Mouse (Mus musculus) testis, postnatal 14 days (tissue): ENCODE data around the gene Serp2.
A peak's percentile ranks its signal among the peaks of the same experiment; 100 is the strongest.

Experiments used
- DNase-seq: peaks from one replicate; pipeline ENCODE4 v3.0.0; 2021; ENCODE audit warnings: low spot score

The Serp2 gene

DNA sequence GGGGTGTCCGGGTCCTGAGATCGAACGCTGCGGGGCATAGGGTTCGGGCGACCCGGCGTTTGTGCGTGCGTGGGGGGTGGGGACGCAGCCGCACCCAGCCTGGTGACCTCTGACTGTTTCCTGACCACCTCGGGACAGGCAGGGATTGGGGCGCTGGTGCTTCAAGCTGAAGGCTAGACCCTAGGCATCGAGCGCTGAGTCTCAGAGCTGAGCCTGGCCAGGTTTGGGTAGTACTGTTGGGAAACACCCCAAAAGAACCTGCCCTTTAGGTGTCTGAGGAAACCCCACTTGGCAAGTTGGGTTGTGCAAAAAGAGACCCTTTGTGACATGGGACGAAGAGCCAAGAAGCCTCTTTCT lies at the start of gene Serp2:
Serp2 (minus strand) TSS at position 38 of the 357 bp plus-strand sequence.
- no peak for DNase-seq

DNA sequence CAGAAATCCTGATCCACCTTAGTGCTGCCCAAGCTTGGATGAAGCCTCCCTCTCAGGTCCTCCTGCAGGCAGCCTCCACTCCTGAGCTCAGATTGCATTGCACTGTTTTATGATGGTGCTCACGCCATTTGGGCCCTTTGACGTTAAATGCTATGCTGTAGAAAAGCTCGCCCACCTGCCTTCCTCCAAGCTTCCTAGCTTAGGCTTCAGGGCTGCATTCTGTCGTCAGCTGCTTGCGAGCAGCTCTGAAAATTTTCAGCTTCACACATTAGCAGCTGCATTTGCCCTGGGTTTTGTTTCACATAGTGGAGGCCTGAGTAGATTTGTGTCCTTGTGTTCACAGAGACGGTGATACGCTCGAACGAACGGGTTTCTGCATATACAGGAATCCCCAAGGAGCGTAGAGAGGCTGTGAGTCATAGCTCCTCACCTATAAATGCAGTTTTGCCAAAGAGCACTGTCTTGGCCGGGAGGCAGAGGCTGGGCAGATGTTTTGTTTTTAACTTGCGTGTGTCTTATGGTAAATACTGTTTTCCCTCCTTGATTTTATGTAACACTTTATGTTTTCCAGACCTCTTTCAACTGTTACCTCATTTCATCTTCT lies 49.3 kb upstream of the Serp2 start:
- DNase-seq = no peak

DNA sequence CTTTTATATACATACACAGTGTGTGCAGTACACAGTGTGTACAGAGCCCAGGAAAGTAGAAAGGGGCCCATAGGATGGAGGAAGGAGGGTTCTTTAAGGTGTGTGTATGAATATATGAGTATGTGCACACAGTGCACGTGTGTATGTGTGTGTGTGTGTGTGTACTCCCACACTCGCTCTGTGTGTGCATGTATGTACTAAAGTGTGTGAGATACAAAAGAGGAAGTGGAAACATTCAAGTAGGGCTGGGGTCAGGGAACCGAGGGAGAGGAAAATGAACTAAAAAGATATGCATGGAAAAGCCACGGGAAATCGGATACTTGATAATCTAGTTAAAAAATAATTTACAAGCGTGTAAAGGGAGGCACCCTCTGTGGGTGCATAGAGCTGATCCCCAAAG lies 47.3 kb upstream of the Serp2 start:
- no peak for DNase-seq

DNA sequence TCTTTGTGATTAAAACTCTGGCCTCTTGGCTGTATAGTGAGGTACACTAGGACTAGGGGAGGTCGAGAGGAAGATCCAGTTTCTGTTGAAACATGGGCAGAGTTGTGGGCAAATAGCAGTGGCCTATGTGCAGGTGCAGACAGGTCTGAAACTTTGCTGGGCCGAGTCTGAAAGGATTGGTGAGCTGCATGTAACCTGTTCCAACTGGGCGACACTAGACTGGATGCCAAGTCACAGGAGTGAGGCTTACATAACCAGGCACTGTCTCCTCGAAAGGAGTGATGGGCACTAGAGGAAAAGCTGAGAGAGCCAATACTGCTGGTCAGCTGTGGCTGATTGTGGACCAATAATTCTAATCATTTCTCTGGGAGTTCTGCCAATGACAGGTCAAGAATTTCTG lies 45.0 kb upstream of the Serp2 start:
- DNase-seq = no peak

DNA sequence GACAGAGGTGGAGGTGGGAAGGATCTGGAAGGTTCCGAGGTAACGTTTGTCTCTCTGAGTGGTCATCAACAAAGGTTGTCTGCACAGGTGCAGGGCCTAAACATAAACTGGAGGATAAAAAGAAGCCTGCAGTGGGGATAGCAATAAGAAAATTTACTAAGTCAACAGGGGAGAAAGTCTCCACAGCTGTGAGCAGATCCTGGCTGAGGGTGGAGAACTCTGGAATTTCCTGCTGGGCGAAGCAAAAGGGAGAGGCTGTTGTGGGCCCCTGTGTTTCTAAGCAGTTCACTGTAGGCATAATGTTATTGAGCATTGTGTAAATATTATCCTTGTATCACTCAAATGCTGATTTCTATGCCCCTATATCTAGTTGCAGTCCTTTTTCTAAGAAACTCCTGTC lies 43.7 kb upstream of the Serp2 start:
- DNase-seq = no peak

DNA sequence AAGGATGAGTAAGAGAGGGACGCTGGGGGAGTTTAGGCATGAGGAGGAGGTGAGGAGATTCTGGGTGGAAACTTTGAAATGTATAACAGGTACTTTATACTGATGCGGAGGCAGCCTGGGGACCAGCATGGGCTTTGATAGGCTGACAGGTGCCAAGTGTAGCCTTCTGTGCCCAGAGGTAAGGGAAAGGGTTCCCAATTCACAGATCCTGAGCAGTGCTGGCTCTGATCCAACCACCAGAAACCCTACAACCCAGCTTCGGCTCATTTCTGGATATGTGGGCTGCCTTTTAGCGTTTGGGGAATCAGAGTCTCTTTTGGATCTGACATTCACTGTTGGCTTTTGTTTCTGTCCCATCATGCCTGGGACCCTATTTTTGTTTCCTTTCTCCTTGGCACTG lies 43.0 kb upstream of the Serp2 start:
- DNase-seq = no peak

DNA sequence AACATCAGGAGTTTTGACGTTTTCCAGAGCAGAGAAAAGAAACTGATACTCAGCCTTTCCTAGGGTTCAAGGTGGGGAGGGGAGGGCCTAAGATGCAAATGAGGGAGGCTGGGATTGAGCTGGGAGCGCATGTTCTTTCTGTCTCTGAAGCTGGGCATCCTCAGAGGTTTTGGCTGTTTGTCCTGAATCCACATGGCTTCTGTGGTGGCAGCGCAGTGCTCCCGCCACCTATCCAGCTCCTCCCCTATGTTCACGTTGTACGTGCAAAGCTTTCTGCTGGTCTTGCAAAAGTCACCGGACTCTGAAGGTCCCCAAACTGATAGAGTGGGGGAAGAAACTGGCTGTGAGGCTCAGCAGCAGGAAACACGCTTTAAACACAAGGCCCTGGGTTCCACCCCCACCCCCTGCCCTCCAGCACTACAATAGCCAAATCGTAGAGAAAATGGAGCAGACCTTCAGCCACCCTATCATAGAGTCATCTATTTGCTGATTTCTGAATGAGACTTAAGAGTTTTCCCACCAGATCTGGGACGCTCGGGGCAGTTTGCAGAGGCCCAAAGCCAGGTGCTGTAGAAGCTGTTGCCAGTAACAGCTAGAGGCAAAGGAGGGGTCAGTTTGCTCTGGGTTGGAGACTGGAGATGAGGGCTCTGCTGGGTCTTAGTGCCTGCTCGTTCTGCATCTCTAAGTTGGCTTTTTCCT lies 42.0 kb upstream of the Serp2 start:
- peak; percentile 64 for DNase-seq

DNA sequence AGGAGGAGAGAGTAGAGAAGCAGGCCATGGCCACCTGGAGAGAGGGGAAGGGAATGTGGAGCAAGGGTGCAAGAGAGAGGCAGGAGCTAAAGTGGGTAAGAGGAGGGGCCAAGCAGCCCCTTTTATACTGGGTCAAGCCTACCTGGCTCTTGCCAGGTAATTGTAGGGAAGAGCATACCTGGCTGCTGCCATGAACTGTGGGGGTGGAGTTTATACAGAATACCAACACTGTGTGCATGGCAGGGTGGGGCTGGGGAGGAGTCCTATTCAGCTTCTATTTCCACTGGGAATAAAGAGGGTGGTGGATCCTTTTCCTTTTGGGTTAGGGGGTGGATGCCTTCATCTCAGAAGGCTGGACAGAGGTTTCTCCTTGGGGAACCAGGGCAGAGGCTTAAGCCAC lies 41.1 kb upstream of the Serp2 start:
- no peak for DNase-seq

DNA sequence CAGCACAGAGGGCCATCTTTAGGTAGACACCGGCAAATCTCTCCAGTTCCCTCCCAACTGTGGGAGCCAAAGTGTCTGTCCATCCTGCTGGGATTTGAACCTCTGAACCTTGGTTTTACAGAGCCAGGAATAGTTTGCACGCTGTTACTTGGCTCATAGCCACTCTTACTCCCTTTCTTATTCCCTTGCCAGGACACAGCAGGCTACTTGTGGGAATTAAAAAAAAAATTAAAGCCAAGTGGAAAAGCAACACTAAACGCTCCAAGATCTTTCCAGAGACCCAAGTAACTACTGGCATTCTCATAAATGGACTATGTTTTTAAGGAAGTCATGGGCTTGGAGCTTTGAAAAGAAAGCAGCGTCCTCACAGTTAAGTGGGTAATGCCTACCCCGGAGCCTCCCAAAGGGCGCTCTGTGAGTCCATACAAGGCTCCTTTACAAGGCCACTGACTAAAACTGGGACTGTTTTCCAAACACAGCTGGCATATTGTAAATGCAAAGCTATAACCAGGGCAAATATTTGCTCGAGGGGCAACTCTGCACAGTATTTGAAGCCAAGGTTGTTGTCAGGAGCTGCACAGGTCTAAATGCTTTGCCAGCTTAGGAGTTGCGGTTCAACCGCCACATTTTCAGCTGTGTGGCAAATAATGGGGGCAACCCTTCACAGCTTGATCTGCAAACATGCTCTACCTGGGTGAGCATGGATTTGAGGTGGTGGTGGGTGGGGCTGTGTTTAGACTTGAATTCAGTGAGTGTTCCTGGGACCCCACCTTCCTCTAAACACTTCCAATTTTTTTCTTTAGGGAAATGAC lies 38.6 kb upstream of the Serp2 start:
- no peak for DNase-seq

DNA sequence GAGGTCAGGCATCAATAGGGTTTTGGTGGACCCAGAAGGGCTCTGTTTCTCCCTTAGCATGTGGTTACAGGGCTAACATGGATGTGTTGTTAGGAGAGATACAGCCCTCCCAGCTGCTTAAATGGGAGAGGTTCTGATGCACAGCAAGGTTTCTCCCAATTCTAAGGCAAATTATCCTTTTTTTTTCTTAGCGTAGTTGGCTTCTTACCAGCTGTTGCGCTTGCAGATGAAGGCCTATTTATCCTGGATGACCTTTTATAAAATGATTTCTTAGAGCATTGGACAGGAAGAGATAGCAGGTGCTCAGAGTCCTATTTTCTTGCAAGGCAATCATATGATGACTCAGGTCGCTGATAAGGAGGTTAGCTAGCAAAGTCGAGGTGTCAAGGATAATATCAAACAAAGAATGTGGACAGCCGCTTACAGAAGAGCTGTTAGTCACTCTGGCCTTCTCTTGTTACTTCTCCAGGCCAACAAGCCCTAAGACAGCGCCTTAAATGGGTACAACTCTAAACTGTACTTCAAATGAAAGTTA lies 37.7 kb upstream of the Serp2 start:
- DNase-seq = no peak

DNA sequence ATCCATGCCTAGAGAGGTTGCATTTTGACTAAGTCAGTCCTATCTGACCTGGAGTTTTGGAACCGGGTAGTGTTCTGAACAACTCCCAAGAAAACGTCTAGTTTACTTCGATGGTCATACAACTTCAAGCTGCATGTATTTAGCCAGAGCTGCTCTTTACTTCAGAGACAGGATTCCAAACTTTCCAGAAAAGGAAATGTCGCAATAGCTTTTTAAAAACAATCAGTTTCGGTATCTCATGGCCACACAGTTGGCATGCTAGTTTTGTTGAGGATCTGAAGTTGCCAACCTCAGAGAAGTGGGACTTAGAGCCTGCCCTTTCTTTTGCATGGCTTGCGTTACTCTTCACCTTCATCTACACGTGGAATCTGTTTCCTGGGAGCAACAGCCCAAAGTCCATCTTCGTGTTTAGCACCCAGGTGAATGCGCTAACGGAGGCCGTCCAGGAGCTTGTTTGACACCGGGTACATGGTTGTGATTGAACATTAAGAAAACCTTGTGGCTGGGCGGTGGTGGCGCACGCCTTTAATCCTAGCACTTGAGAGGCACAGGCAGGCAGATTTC lies 37.0 kb upstream of the Serp2 start:
- DNase-seq = no peak

DNA sequence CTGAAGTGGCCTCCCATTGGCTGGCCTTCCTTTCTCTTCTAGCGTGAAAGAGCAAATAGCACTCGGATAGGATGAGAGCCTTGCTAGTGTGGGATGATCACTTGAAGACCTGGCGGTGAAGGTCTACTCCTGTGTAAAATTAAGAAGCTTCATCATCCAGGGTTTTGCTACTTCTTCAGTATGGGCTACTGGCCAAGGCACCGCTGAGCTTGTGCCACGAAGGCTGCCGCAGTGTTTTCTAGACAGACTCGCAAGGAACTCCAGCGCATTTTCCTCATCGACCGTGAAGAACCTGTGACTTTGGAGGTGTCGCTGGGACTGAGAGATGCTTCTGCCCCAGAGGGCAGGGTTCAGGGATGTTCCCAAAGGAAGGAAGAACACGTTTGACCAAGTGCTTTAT lies 36.0 kb upstream of the Serp2 start:
- DNase-seq = no peak

DNA sequence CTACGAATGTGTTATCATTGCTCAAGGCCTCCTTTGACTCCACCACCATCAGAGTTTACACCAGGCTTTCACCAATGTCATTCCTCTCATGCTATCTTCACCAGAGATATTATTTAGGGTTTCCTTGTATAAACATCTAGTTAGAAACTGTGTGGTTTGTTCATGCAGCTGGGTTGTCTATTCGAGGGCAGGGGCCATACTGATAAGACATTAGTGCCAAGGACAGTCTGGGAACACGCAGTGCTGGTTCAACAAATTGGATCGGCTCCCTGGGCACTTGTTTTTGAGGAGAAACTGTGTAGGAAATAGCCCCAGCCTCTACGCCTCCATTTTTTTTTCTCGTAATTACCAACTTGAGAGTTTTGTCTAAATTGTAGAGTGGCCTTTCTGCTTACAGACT lies 35.4 kb upstream of the Serp2 start:
- peak; percentile 84 for DNase-seq

DNA sequence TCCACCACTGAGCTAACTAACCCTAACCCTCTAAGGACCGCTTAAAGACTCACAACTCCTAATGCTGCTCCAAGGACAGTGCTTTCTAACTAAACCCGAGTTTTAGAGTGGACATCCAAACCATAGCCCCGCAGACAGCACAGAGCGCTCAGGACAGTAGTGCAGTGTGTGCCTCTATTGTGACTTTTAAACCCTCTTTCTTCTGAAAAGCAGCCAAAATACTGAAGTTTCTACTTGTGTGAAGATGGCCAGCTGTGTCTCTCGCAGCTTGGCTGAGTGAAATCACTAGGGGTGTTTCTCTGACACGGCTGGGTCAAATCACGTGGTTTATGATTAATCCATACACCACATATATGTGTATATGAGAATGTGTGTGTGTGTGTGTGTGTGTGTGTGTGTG lies 33.4 kb upstream of the Serp2 start:
- DNase-seq = no peak

DNA sequence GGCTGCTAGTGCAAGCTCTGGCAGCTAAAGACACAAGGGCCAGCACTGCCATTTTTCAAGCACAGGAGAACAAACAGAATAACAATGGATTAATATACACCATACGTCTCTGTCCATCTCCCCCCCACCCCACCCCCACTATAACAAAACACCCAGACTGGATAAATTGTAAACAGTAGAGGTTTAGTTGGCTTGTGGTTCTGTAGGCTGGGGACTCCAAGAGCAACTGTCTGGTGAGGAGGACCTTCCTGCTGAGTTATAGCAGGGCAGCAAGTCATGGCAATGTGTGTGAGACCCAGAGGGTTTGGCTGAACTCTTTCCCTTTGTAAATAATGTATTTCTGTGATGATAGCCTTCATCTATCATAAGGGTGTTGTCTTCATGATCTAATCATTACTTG lies 33.0 kb upstream of the Serp2 start:
- DNase-seq = no peak

DNA sequence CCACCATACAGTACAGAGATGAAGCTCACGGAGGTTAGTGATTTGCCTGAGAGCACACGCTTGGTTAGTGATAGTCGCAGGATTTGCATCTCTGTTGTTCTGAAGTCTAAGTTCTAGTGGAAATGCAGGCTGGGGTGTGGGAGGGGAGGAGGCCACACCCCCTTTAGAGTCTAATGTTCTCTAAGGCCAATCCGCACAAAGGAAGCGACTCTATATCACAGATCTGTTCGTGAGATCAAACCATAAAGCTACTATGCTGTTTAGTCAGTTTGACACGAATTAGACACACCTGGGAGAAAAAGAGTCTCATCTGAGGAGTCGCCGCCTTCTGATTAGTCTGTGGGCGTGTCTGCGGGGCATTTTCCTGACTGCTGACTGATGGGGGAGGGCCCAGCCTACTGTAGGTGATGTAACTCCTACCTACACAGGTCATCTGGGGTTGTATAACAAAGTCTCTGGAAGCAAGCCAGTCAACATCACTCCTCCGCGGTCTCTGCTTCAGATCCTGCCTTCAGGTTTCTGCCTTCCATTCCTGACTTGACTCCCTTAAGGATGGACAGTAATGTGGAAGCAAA lies 29.2 kb upstream of the Serp2 start:
- no peak for DNase-seq

DNA sequence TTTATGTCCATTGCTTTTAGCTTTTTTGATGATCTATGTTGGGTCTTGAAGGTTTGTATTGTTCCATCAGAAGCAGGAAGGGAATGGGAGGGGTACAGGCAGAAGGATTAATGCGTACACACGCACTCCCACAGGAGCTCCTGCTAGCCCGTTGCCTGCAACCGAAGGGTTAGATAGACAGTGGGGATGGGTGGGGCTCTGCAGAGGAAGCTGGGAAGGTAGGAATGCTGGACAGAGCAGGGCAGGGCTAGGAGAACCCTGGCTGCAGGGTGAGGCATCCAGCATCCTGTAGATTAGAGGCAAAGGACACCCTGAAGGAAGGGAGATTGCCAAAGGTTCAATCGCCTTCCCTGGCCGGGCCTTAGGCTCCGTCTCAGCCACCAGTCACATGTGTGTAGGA lies 27.3 kb upstream of the Serp2 start:
- DNase-seq = no peak

DNA sequence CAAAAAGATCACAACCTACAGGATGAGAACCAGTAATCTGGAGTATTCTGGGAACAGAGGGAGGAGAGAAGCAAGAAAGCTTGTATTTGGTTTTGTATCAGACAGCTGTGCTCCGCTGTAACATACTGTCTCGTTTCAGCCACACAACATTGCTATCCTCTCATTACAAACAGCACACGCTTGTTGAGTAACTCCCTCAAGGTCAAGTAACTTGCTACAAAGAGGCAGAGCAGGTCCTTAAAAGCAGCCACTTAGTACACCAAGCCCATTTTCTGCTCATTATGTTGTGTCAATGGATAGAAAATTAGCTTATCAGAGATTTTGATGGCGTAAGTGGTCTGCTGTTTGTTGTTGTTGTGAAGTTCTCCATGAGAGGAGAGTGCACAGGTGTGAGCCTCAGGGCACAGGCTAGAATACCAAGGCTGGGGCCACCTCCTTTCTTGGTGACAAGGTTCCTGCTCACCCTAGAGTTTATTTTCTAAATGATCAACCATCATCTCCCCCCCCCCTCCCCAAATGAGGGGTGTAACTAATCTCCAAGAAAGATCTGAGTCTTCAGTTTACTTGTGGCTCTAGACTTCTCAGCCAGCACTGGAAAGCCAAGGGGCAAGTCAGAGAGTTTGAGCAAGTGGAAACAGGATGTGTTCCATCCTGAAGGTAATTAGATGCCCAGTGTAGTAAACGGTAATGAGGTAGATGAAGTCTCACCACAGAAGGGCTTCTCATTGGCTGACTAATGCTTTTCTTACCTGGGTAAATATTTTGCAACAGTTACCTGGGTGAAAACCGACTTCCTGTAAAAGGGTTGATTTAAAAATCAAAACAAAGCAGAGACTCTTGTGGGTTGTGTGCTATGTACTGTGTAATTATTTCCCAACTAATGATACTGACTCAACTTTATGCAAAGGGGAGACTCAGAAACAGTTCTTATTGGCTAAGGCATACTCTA lies 25.6 kb upstream of the Serp2 start:
- DNase-seq = no peak

DNA sequence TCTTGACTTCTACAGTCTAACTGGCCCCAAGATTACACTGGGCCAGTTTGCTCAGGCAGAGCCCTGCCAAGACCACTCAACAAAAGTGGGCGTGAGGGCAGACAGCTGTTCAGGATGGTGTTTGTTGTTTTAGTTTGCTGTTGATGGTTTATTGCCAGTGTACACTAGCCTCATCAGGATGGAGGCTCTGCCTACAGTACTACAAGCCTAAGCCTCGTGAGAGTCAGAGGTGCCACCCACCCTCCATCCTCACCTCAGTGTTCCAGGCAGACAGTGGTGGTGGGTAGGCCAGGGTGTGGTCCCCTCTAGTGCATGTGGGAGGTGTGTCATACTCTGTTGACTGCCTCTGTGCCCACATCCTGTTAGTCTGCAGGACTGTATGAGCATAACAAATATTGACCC lies 23.0 kb upstream of the Serp2 start:
- no peak for DNase-seq

DNA sequence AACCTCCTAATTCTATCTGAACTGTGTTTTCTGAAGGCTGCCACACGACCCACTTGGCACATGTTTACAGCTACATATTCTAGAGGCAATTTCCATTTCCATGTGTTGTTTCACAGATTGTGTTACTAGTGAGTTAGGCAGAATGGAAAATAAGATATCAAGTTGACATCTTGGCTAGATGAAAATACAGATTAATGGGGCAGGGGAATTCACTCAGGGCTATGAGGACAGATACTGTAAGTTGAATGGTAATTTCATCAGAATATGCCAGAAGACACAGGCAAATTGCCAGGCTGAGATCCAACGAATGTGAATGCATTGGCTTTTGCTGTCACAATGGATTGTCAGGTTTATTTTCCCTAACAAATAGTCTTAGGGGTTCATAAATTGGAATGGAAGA lies 21.2 kb upstream of the Serp2 start:
- DNase-seq = no peak

DNA sequence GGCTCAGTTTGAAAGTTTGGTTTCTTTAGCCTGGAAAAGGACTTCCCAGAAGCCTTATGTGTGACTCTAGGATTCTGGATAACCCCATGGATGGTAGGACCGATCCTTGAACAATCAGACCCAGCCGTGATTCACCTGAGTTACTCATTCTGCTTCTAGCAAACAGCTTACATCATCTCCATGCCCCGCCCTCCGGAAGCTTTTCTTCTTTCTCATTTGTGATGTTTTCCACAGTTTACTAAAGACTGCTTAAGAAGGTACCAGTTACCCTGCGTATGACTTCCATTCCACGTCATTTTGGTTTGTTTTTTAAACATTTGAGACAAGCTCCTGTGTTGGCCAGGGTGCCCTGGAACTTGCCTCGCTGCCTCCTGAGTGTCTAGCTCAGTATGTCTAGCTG lies 13.6 kb upstream of the Serp2 start:
- DNase-seq = no peak
